Mouse (Mus musculus) spleen, postnatal 10 days (tissue): ENCODE measurements around the gene Ccdc66.
A peak's percentile ranks its signal among the peaks of the same experiment; 100 is the strongest.

ENCODE experiments used
- DNase-seq, 2 experiments: peaks; one replicate each; pipeline ENCODE4 v3.0.0; 2021 to 2022; ENCODE audit warnings: low spot score in 2 of 2

The Ccdc66 gene

GRCm38 (mm10) chr14:27507894-27508643 lies at the start of gene Ccdc66:
Ccdc66 (minus strand) TSS chr14:27508460.
- peak; percentile 93 to 98 for DNase-seq

- no peak for DNase-seq
These were observed 35.7 kb upstream of the Ccdc66 start for GRCm38 (mm10) chr14:27543838-27544426.

GRCm38 (mm10) chr14:27536441-27536840 lies 28.2 kb upstream of the Ccdc66 start:
- no peak for DNase-seq

GRCm38 (mm10) chr14:27524541-27524940 lies 16.3 kb upstream of the Ccdc66 start:
- no peak for DNase-seq

- peak in 1 of 2 experiments; percentile 18 for DNase-seq
These were observed 513 bp upstream of the Ccdc66 start for GRCm38 (mm10) chr14:27508644-27509301.

- no peak for DNase-seq
These were observed 7.2 kb downstream of the Ccdc66 start for GRCm38 (mm10) chr14:27501096-27501495.

- DNase-seq = no peak
These were observed 14.7 kb downstream of the Ccdc66 start for GRCm38 (mm10) chr14:27493516-27493915.

- DNase-seq = no peak
These were observed 16.9 kb downstream of the Ccdc66 start for GRCm38 (mm10) chr14:27491399-27491798.

GRCm38 (mm10) chr14:27446963-27447362 lies 61.3 kb downstream of the Ccdc66 start:
- no peak for DNase-seq

- no peak for DNase-seq
These were observed 63.4 kb downstream of the Ccdc66 start for GRCm38 (mm10) chr14:27444851-27445281.

GRCm38 (mm10) chr14:27440921-27441320 lies 67.3 kb downstream of the Ccdc66 start:
- no peak for DNase-seq

- no peak for DNase-seq
These were observed 71.4 kb downstream of the Ccdc66 start for GRCm38 (mm10) chr14:27436826-27437225.

GRCm38 (mm10) chr14:27436116-27436515 lies 72.1 kb downstream of the Ccdc66 start:
- DNase-seq = no peak

- no peak for DNase-seq
These were observed 76.2 kb downstream of the Ccdc66 start for GRCm38 (mm10) chr14:27432064-27432463.
